Mouse (Mus musculus) limb, embryonic 14.5 days (tissue): Measurements from ENCODE around the gene Tnpo2. TPM values are rescaled to one million over a fixed set of nuclear protein-coding genes. Genes with fewer than 3 reads are reported as not detected.
A peak's percentile ranks its signal among the peaks of the same experiment; 100 is the strongest.

ENCODE experiments used
- ATAC-seq: fragments of 200-750 bp; cut with Nextera tagmentation; 2 replicates; pipeline ENCODE4 v1.8.0; 2017; ENCODE audit warnings: low read depth, moderate number of reproducible peaks, moderate TSS enrichment; ENCODE audit not compliant: low FRiP score
- DNase-seq: peaks from one replicate; pipeline ENCODE4 v3.0.0-alpha.2; 2015; ENCODE audit warnings: low spot score
- H3K27ac ChIP-seq: fragments of 300-500 bp; sonication (generic); replicated peaks from 2 replicates; pipeline ENCODE4 v1.5.1; 2014; ENCODE audit warnings: low read depth, mild to moderate bottlenecking, low read length, moderate library complexity, mixed read lengths
- H3K27me3 ChIP-seq: fragments of 300-500 bp; sonication (generic); 2 replicates; pipeline ENCODE4 v1.6.1; 2014; ENCODE audit warnings: low read length, mixed read lengths; ENCODE audit not compliant: control insufficient read depth, insufficient read depth
- H3K36me3 ChIP-seq: fragments of 300-500 bp; sonication (generic); 2 replicates; pipeline ENCODE4 v1.6.1; 2014; ENCODE audit warnings: mild to moderate bottlenecking, low read length, moderate library complexity, mixed read lengths; ENCODE audit not compliant: control insufficient read depth, insufficient read depth
- H3K4me1 ChIP-seq: fragments of 300-500 bp; sonication (generic); 2 replicates; pipeline ENCODE4 v1.6.1; 2014; ENCODE audit warnings: antibody characterized with exemption, low read length, mixed read lengths; ENCODE audit not compliant: control insufficient read depth, insufficient read depth
- H3K4me2 ChIP-seq: fragments of 300-500 bp; sonication (generic); replicated peaks from 2 replicates; pipeline ENCODE4 v1.6.1; 2014; ENCODE audit warnings: low read depth, mild to moderate bottlenecking, low read length, moderate library complexity; ENCODE audit not compliant: severe bottlenecking
- H3K4me3 ChIP-seq: fragments of 300-500 bp; sonication (generic); replicated peaks from 2 replicates; pipeline ENCODE4 v1.5.1; 2014; ENCODE audit warnings: low read length
- H3K9ac ChIP-seq: fragments of 300-500 bp; sonication (generic); 2 replicates; pipeline ENCODE4 v1.6.1; 2014; ENCODE audit warnings: mild to moderate bottlenecking, low read depth, low read length, moderate library complexity; ENCODE audit not compliant: severe bottlenecking
- H3K9me3 ChIP-seq: fragments of 300-500 bp; sonication (generic); 2 replicates; pipeline ENCODE4 v1.6.1; 2016; ENCODE audit warnings: low read length; ENCODE audit not compliant: control insufficient read depth
- POLR2A ChIP-seq: fragments of 200-500 bp; IDR thresholded peaks from 2 replicates; pipeline ENCODE4 v1.8.0; 2012; ENCODE audit warnings: inconsistent platforms, mild to moderate bottlenecking, moderate library complexity, borderline replicate concordance; ENCODE audit not compliant: insufficient read depth, insufficient read length; ENCODE audit errors: extremely low read depth
- WGBS: fragments of 180-500 bp; shearing (Covaris S2); extraction: QIAGEN DNeasy Blood & Tissue Kit; methylation state at CpG from one replicate; pipeline ENCODE4 v1.1.7; 2014; 5-methylcytosine and 5-hydroxymethylcytosine counted together
- polyA plus RNA-seq, 2 experiments: library from polyadenylated mRNA; depleted of rRNA in 1 of 2; stranded (reverse) in 1 of 2; unstranded in 1 of 2; fragments of >200 nt; fragmentation: Nextera tagmentation in 1 of 2; extraction: Ambion mirVana in 1 of 2; gene quantifications; 2 replicates each; pipeline versions ENCODE4 v1.2.1 to v1.2.3; 2012 to 2014

The Tnpo2 gene
- polyA plus RNA-seq, 2 experiments, result 18.0 to 89.9 TPM

GRCm38 (mm10) chr8:85026670-85027515, 9.8 kb upstream of the Tnpo2 start, which contains the start of gene Trir:
Gene Trir, plus strand, starts transcription at chr8:85026823.
- H3K4me3 ChIP-seq, result peak within 1 kb of the TSS; percentile 100
- H3K27ac ChIP-seq, result peak within 1 kb of the TSS; percentile 88
- peak; percentile 84 for ATAC-seq
- H3K9ac ChIP-seq, result peak within 1 kb of the TSS; percentile 97
- peaks cover 30% of the 10 kb centered on the region for H3K4me1 ChIP-seq
- no peaks in the 10 kb centered on the region for H3K9me3 ChIP-seq
- H3K27me3 ChIP-seq, result no peaks in the 10 kb centered on the region
- H3K4me2 ChIP-seq, result peak within 1 kb of the TSS; percentile 89
- TF ChIP-seq POLR2A, result peak; percentile 94; the same call in 1 of the 2 replicates
- peaks cover 46% of the 10 kb centered on the region for H3K36me3 ChIP-seq
- WGBS, result 0% methylated on average over 49 of the region's 75 CpGs
- peak; percentile 98 for DNase-seq

- H3K4me3 ChIP-seq, result peak overlapping the region; percentile 100
- peak overlapping the region; percentile 97 for H3K9ac ChIP-seq
- H3K4me1 ChIP-seq, result peaks cover 30% of the 10 kb centered on the region
- peak overlapping the region; percentile 89 for H3K4me2 ChIP-seq
- H3K36me3 ChIP-seq, result peaks cover 47% of the 10 kb centered on the region
- ATAC-seq (no peak), DNase-seq (no peak)
- 1% methylated on average over 13 of the region's 13 CpGs for WGBS
- peak overlapping the region; percentile 88 for H3K27ac ChIP-seq
- H3K27me3 ChIP-seq, result no peaks in the 10 kb centered on the region
- no peaks in the 10 kb centered on the region for H3K9me3 ChIP-seq
- no peak for TF ChIP-seq POLR2A
These were observed 9.2 kb upstream of the Tnpo2 start for GRCm38 (mm10) chr8:85027516-85027855.

GRCm38 (mm10) chr8:85027922-85028321, 8.8 kb upstream of the Tnpo2 start:
- peaks cover 30% of the 10 kb centered on the region for H3K4me1 ChIP-seq
- H3K9ac ChIP-seq, result peak overlapping the region; percentile 97
- H3K4me3 ChIP-seq, result peak overlapping the region; percentile 100
- H3K4me2 ChIP-seq, result peak overlapping the region; percentile 89
- no peaks in the 10 kb centered on the region for H3K9me3 ChIP-seq
- TF ChIP-seq POLR2A, result no peak
- peaks cover 48% of the 10 kb centered on the region for H3K36me3 ChIP-seq
- 23% methylated on average over 2 of the region's 2 CpGs for WGBS
- H3K27me3 ChIP-seq, result no peaks in the 10 kb centered on the region
- DNase-seq, result no peak
- no peak for ATAC-seq
- H3K27ac ChIP-seq, result no peak overlapping the region

DNA sequence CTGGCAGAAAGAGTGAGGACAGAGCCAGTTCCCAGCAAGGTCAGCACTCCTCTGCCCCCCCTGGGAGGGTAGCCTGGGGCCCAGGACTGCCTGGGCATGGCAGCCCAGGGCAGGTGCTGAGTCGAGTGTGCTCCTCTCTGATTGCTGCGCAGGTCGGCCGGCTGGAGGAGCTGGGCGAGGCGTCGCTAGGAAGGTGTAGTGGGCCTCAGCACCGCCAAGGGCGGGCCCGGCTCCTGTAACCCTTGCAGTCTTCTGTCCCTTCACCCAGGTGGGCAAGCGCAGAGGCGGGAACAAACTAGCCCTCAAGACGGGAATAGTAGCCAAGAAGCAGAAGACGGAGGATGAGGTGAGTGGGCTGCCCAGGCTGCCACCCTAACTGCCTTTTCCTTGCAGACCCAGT, 7.4 kb upstream of the Tnpo2 start:
- DNase-seq, result no peak
- Histone ChIP-seq H3K9ac (no peak overlapping the region), H3K4me3 (no peak overlapping the region; the same call in 1 of the 2 replicates), H3K9me3 (no peaks in the 10 kb centered on the region), H3K36me3 (peaks cover 48% of the 10 kb centered on the region), H3K4me1 (peaks cover 26% of the 10 kb centered on the region), H3K27me3 (no peaks in the 10 kb centered on the region), H3K27ac (no peak overlapping the region), H3K4me2 (no peak overlapping the region)
- no peak for ATAC-seq
- WGBS, result 88% methylated on average over 14 of the region's 14 CpGs
- TF ChIP-seq POLR2A, result no peak

DNA sequence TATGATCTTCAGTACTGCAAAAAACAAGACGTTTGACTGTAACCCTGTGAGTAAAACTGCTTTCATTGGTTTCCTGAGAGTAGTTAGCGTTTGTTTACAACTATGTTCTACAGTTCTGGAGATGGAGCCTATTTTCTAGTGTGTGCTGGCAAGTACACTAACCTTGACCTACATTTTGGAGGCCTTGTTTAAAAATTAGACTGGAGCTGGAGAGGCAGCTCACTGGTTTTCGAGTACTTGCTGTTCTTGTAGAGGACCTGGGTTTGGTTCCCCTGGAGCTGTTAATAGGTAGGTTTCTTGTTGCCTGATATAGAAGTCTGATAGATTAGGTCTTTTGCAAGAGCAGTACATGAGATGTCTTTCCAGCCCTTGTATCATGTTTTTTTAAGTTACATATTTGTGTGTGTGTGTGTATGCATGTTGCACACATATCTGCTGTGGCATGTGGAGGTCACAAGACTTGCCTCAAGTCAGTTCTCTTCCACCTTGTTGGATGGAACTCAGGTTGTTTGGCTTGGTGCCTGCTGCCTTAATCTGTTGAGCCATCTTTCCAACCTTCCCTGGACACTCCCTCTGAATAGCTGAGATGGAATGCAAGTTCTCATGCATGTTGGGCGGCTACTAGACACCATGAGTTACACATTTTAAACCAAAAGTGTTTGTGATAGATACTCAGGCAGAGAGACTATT, 3.9 kb upstream of the Tnpo2 start:
- H3K27me3 ChIP-seq, result no peaks in the 10 kb centered on the region
- H3K4me1 ChIP-seq, result peaks cover 19% of the 10 kb centered on the region
- DNase-seq, result no peak
- ATAC-seq, result no peak
- peaks cover 48% of the 10 kb centered on the region for H3K36me3 ChIP-seq
- H3K9me3 ChIP-seq, result no peaks in the 10 kb centered on the region
- no peak for TF ChIP-seq POLR2A
- 83% methylated on average over 4 of the region's 4 CpGs for WGBS
- no peak overlapping the region for H3K9ac ChIP-seq
- no peak overlapping the region for H3K27ac ChIP-seq
- H3K4me3 ChIP-seq, result no peak overlapping the region
- H3K4me2 ChIP-seq, result no peak overlapping the region
